Mouse (Mus musculus) midbrain, postnatal 0 days (tissue): ENCODE results near the gene Dhrs7. TPM values are rescaled to one million over a fixed set of nuclear protein-coding genes. Genes with fewer than 3 reads are reported as not detected.

Experiments
- ATAC-seq: fragments of 200-750 bp; cut with Nextera tagmentation; 2 replicates; pipeline ENCODE4 v1.8.0; 2017; ENCODE audit warnings: moderate number of reproducible peaks, mild to moderate bottlenecking, moderate TSS enrichment, moderate library complexity; ENCODE audit not compliant: low FRiP score
- DNase-seq: peaks from one replicate; pipeline ENCODE4 v3.0.0-alpha.2; 2015; ENCODE audit warnings: low spot score
- H3K27ac ChIP-seq: fragments of 300-500 bp; sonication (generic); 2 replicates; pipeline ENCODE4 v1.5.1; 2014; ENCODE audit warnings: low read depth, mild to moderate bottlenecking, low read length, mixed read lengths
- H3K27me3 ChIP-seq: fragments of 300-500 bp; sonication (generic); 2 replicates; pipeline ENCODE4 v1.6.1; 2014; ENCODE audit warnings: low read length, control low read depth, mixed read lengths; ENCODE audit not compliant: insufficient read depth
- H3K36me3 ChIP-seq: fragments of 300-500 bp; sonication (generic); 2 replicates; pipeline ENCODE4 v1.6.1; 2014; ENCODE audit warnings: low read length, control low read depth, mixed read lengths; ENCODE audit not compliant: insufficient read depth
- H3K4me1 ChIP-seq: fragments of 300-500 bp; sonication (generic); 2 replicates; pipeline ENCODE4 v1.6.1; 2014; ENCODE audit warnings: mild to moderate bottlenecking, control low read depth, antibody characterized with exemption, low read length, mixed read lengths; ENCODE audit not compliant: insufficient read depth
- H3K4me2 ChIP-seq: fragments of 300-500 bp; sonication (generic); 2 replicates; pipeline ENCODE4 v1.6.1; 2014; ENCODE audit warnings: low read depth, mild to moderate bottlenecking, low read length, mixed read lengths; ENCODE audit not compliant: poor library complexity, severe bottlenecking
- H3K4me3 ChIP-seq: fragments of 300-500 bp; sonication (generic); 2 replicates; pipeline ENCODE4 v1.5.1; 2014; ENCODE audit warnings: low read depth, mild to moderate bottlenecking, low read length, moderate library complexity
- H3K9ac ChIP-seq: fragments of 300-500 bp; sonication (generic); replicated peaks from 2 replicates; pipeline ENCODE4 v1.6.1; 2014; ENCODE audit warnings: mild to moderate bottlenecking, low read length, moderate library complexity, mixed read lengths; ENCODE audit not compliant: poor library complexity, severe bottlenecking
- H3K9me3 ChIP-seq: fragments of 300-500 bp; sonication (generic); 2 replicates; pipeline ENCODE4 v1.6.1; 2016; ENCODE audit warnings: low read length, control low read depth
- CTCF ChIP-seq: IDR thresholded peaks from 2 replicates; pipeline ENCODE4 v1.5.1; 2016; ENCODE audit warnings: antibody characterized with exemption, mild to moderate bottlenecking
- WGBS: fragments of 180-500 bp; shearing (Covaris S2); extraction: QIAGEN DNeasy Blood & Tissue Kit; methylation state at CpG from one replicate; pipeline ENCODE4 v1.1.7; 2014; 5-methylcytosine and 5-hydroxymethylcytosine counted together
- polyA plus RNA-seq: library from polyadenylated mRNA; unstranded; fragments of >200 nt; fragmentation: Nextera tagmentation; extraction: Ambion mirVana; gene quantifications from 2 replicates; pipeline ENCODE4 v1.2.1, GENCODE M21; 2015
- total RNA-seq: library from RNA; depleted of rRNA; stranded (reverse); fragments of >200 nt; gene quantifications from 2 replicates; pipeline ENCODE4 v1.2.3, GENCODE M21; 2014; rRNA removed

Dhrs7 gene
- total RNA-seq (10.5 and 12.3 TPM in 2 replicates), polyA plus RNA-seq (26.3 and 28.5 TPM in 2 replicates)

DNA sequence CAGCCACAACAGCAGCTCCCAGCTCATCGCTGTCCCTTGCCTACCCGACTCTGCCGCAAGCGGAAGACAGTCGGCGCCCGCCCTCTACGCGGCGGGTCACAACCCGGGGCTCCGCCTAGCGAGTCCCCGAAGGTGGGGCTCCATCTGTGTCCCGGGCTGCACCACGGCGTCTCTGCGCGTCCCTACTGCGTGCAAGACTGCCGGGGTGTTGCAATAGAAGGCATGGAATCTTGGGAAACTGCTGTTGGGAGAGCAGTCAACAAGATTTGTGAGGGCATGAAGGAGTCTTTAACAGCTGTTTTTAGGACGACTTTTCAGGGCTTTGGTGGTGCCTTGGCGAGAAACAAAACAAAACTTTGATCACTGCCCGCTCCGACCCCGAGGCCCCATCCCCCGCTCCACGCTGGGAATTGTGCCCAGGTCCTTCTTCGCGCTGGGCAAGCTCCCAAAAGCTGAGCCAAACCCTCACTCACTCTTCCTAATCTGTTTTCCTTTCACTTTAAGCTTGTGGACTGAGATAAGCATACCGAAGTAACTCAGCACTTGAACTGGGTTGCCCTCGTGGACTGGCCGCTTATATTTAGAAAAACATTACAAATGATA, at the start of gene Dhrs7:
Gene Dhrs7 (minus strand): TSS at position 175 of the 603 bp plus-strand sequence.
- H3K4me3 ChIP-seq: peak within 1 kb of the TSS; percentile 63
- peak within 1 kb of the TSS; percentile 92 for H3K4me2 ChIP-seq
- DNase-seq: peak; percentile 71
- no peaks in the 10 kb centered on the region for H3K9me3 ChIP-seq
- no peaks in the 10 kb centered on the region for H3K27me3 ChIP-seq
- peak within 1 kb of the TSS; percentile 47 for H3K27ac ChIP-seq
- peak; percentile 84 for ATAC-seq
- peak; percentile 61 for TF ChIP-seq CTCF
- 2% methylated on average over 33 of the region's 33 CpGs for WGBS
- peaks cover 4% of the 10 kb centered on the region; the same call in 1 of the 2 replicates for H3K4me1 ChIP-seq
- peak within 1 kb of the TSS; percentile 65 for H3K9ac ChIP-seq
- no peaks in the 10 kb centered on the region for H3K36me3 ChIP-seq

GRCm38 (mm10) chr12:72709981-72710380, 45.3 kb upstream of the Dhrs7 start:
- no peak overlapping the region for H3K27ac ChIP-seq
- WGBS: 91% methylated on average over 3 of the region's 3 CpGs
- DNase-seq (no peak), ATAC-seq (no peak)
- no peaks in the 10 kb centered on the region for H3K27me3 ChIP-seq
- no peak overlapping the region for H3K9ac ChIP-seq
- H3K9me3 ChIP-seq: no peaks in the 10 kb centered on the region
- TF ChIP-seq CTCF: no peak
- no peak overlapping the region for H3K4me2 ChIP-seq
- H3K4me3 ChIP-seq: no peak overlapping the region
- H3K4me1 ChIP-seq: no peaks in the 10 kb centered on the region
- H3K36me3 ChIP-seq: no peaks in the 10 kb centered on the region

DNA sequence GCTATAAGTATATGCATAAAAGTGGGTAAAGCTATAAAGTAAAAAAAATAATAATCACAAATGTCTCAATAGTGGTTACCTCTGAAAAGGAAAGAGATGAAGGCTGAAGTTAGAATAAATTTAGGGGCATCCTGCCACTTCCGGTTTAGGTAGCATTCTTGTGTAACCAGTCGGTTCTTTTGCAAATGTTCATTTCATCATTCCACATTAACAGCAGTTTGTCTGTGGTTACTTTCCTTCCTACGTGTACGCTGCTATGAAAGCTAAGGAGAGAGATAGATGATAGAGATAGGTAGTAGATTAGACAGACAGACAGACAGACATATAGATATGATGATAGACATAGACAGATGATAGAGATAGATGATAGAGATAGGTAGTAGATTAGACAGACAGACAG, 39.4 kb upstream of the Dhrs7 start:
- no peak for ATAC-seq
- H3K36me3 ChIP-seq: no peaks in the 10 kb centered on the region

DNA sequence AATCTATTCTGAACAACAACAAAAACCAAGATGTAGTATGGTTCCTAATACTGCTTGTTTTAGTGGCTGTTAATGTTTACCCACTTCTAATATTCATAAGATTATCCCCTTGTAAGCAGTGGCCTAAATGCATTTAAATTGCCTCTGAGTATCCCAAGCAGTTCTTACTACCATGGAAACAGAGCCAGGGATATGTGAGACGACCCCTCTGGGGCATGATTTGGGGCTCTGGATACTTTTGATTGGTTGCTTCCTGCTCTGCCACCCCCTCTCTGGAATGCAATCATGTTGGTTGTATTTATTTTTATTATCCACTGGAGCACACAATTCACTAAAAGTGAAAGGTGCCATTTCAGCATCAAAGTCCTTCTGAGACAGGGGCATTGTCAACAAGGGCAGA, 35.3 kb upstream of the Dhrs7 start:
- no peak overlapping the region for H3K4me2 ChIP-seq
- peak; percentile 48 for DNase-seq
- no peak overlapping the region for H3K9ac ChIP-seq
- H3K27ac ChIP-seq: no peak overlapping the region
- no peak overlapping the region for H3K4me3 ChIP-seq
- no peaks in the 10 kb centered on the region for H3K36me3 ChIP-seq
- peak; percentile 41; the same call in 1 of the 2 replicates for ATAC-seq
- no peaks in the 10 kb centered on the region for H3K4me1 ChIP-seq
- no peaks in the 10 kb centered on the region for H3K27me3 ChIP-seq
- TF ChIP-seq CTCF: no peak
- 16% methylated on average over 1 of the region's 1 CpGs for WGBS
- H3K9me3 ChIP-seq: no peaks in the 10 kb centered on the region

More for the DNA sequence above, 39.4 kb upstream of the Dhrs7 start:
- 96% methylated on average over 4 of the region's 4 CpGs for WGBS
- no peaks in the 10 kb centered on the region for H3K27me3 ChIP-seq
- no peaks in the 10 kb centered on the region for H3K4me1 ChIP-seq
- no peak overlapping the region for H3K9ac ChIP-seq
- no peak overlapping the region for H3K27ac ChIP-seq
- no peaks in the 10 kb centered on the region for H3K9me3 ChIP-seq
- no peak for DNase-seq
- no peak overlapping the region for H3K4me2 ChIP-seq
- TF ChIP-seq CTCF: no peak
- H3K4me3 ChIP-seq: no peak overlapping the region

DNA sequence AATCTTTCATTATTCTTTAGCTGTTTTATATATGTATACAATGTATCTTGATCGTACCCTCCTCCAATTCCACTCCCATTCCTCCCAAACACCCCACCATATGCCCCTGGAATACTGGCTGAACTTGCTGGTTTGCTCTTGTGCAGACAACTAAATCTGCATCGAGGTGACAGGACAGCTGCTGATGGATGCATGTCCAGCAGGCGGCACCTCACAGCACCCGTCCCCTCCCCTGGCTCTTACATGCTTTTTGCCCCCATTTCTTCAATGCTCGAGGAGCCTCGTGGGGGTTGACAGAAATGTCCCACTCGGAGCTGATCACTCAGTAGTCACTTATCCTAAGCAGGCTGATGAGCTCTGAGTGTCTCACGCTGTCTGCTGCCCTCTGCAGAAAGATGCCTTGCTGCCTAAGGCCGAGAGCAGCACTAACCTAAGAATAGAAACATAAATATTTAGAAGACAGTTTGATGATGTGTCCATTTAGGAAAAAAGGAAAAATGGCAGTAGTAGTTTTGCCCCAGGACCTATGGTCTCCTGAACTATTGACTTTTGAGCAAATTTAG, 30.3 kb upstream of the Dhrs7 start:
- Histone ChIP-seq H3K4me3 (no peak overlapping the region), H3K4me2 (no peak overlapping the region), H3K36me3 (no peaks in the 10 kb centered on the region), H3K4me1 (no peaks in the 10 kb centered on the region), H3K9ac (no peak overlapping the region), H3K9me3 (no peaks in the 10 kb centered on the region), H3K27me3 (no peaks in the 10 kb centered on the region), H3K27ac (no peak overlapping the region)
- 57% methylated on average over 9 of the region's 9 CpGs for WGBS
- DNase-seq (peak; percentile 24), ATAC-seq (no peak)
- TF ChIP-seq CTCF: peak; percentile 31

DNA sequence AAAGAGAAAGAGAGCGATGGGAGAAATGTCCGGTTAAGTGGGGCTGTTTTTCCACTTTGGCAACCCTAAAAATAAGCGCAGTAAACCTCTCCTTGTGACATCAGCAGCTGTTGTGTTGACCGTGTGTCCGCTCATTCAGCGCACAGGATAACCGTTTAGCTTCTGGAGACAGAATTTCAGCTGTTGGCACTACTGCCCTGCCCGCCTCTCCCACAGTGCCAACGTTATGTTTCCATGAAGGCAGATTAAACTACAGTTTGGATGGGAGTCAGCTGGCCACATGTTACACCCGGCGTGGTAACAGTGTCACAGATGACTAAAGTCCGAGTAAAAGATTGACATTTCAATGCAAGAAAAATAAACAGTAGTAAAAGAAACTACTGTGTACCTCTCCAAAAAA, 29.7 kb upstream of the Dhrs7 start:
- Histone ChIP-seq H3K27me3 (no peaks in the 10 kb centered on the region), H3K4me3 (no peak overlapping the region), H3K4me2 (no peak overlapping the region), H3K36me3 (no peaks in the 10 kb centered on the region), H3K27ac (no peak overlapping the region), H3K4me1 (no peaks in the 10 kb centered on the region), H3K9me3 (no peaks in the 10 kb centered on the region), H3K9ac (no peak overlapping the region)
- ATAC-seq (no peak), DNase-seq (peak; percentile 38)
- TF ChIP-seq CTCF: no peak
- WGBS: 75% methylated on average over 12 of the region's 12 CpGs
